Mouse (Mus musculus) olfactory bulb, adult 2 months (tissue): ENCODE data around the gene 4933427D14Rik. TPM values are rescaled to one million over a fixed set of nuclear protein-coding genes. Genes with fewer than 3 reads are reported as not detected.
A peak's percentile ranks its signal among the peaks of the same experiment; 100 is the strongest.

Source experiments
- H3K27ac ChIP-seq: fragments of 200-500 bp; 2 replicates; pipeline ENCODE4 v1.5.1; 2012; ENCODE audit warnings: low read depth, low read length; ENCODE audit not compliant: insufficient read depth
- H3K4me1 ChIP-seq: fragments of 200-500 bp; 2 replicates; pipeline ENCODE4 v1.6.1; 2012; ENCODE audit warnings: low read length; ENCODE audit not compliant: control insufficient read depth, insufficient read depth
- H3K4me3 ChIP-seq: fragments of 200-500 bp; 2 replicates; pipeline ENCODE4 v1.5.1; 2012; ENCODE audit warnings: mild to moderate bottlenecking, low read depth, low read length, moderate library complexity; ENCODE audit not compliant: insufficient read depth
- CTCF ChIP-seq: fragments of 200-500 bp; IDR thresholded peaks from 2 replicates; pipeline ENCODE4 v1.5.1; 2012; ENCODE audit warnings: low read depth, mild to moderate bottlenecking, low read length, moderate library complexity; ENCODE audit not compliant: insufficient read depth
- POLR2A ChIP-seq: fragments of 200-500 bp; IDR thresholded peaks from 2 replicates; pipeline ENCODE4 v1.6.1; 2012; ENCODE audit warnings: mild to moderate bottlenecking, low read depth, low read length, moderate library complexity; ENCODE audit not compliant: insufficient read depth
- WGBS: fragments of 180-500 bp; shearing (Covaris S2); methylation state at CpG from one replicate; pipeline ENCODE4 v1.1.7; 2018; 5-methylcytosine and 5-hydroxymethylcytosine counted together
- polyA plus RNA-seq: library from polyadenylated mRNA; stranded (reverse); fragments of >200 nt; gene quantifications from 2 replicates; pipeline ENCODE4 v1.2.4, GENCODE M21; 2012; ENCODE audit warnings: low replicate concordance; ENCODE audit not compliant: missing spikeins, insufficient read depth, insufficient read length

4933427D14Rik gene
- polyA plus RNA-seq, 1 experiment: not detected

- WGBS: 92% methylated on average over 6 of the region's 6 CpGs
- Histone ChIP-seq H3K4me1 (peaks cover 11% of the 10 kb centered on the region), H3K4me3 (no peak overlapping the region), H3K27ac (no peak overlapping the region; the same call in 1 of the 2 replicates)
- no peak for TF ChIP-seq CTCF
- TF ChIP-seq POLR2A: no peak
These were observed 19.6 kb upstream of the 4933427D14Rik start for GRCm38 (mm10) chr11:72226901-72227300.

- Histone ChIP-seq H3K4me1 (peaks cover 11% of the 10 kb centered on the region), H3K4me3 (no peak overlapping the region), H3K27ac (0 out of 2 replicates have a peak overlapping the region, but pooled peaks have one; percentile 3)
- no peak for TF ChIP-seq CTCF
- TF ChIP-seq POLR2A: no peak
- 58% methylated on average over 10 of the region's 10 CpGs for WGBS
These were observed 18.9 kb upstream of the 4933427D14Rik start for GRCm38 (mm10) chr11:72226020-72226791.

- Histone ChIP-seq H3K4me3 (no peak overlapping the region), H3K27ac (no peak overlapping the region), H3K4me1 (peaks cover 8% of the 10 kb centered on the region; the same call in 1 of the 2 replicates)
- TF ChIP-seq CTCF (peak; percentile 74), POLR2A (no peak)
- 15% methylated on average over 5 of the region's 5 CpGs for WGBS
These were observed 17.6 kb upstream of the 4933427D14Rik start for GRCm38 (mm10) chr11:72224865-72225264.

GRCm38 (mm10) chr11:72223414-72223813 is 16.2 kb upstream of the 4933427D14Rik start:
- TF ChIP-seq POLR2A: no peak
- TF ChIP-seq CTCF: no peak
- 90% methylated on average over 4 of the region's 4 CpGs for WGBS

GRCm38 (mm10) chr11:72221278-72221677 is 14.0 kb upstream of the 4933427D14Rik start:
- no peak overlapping the region for H3K27ac ChIP-seq
- H3K4me3 ChIP-seq: no peak overlapping the region
- H3K4me1 ChIP-seq: peaks cover 3% of the 10 kb centered on the region; the same call in 1 of the 2 replicates
- 17% methylated on average over 6 of the region's 6 CpGs for WGBS
- no peak for TF ChIP-seq POLR2A
- TF ChIP-seq CTCF: 0 out of 2 replicates have a peak, but pooled peaks have one; percentile 42

More at GRCm38 (mm10) chr11:72223414-72223813, 16.2 kb upstream of the 4933427D14Rik start:
- H3K4me1 ChIP-seq: peaks cover 8% of the 10 kb centered on the region; the same call in 1 of the 2 replicates
- H3K4me3 ChIP-seq: no peak overlapping the region
- H3K27ac ChIP-seq: no peak overlapping the region

- no peak overlapping the region for H3K4me3 ChIP-seq
- no peak overlapping the region for H3K27ac ChIP-seq
- TF ChIP-seq CTCF (no peak), POLR2A (no peak)
- H3K4me1 ChIP-seq: peaks cover 9% of the 10 kb centered on the region; the same call in 1 of the 2 replicates
- WGBS: 48% methylated on average over 5 of the region's 5 CpGs
These were observed 9.9 kb upstream of the 4933427D14Rik start for GRCm38 (mm10) chr11:72217116-72217515.

GRCm38 (mm10) chr11:72215410-72215797 is 8.1 kb upstream of the 4933427D14Rik start, which contains the start of gene Med31:
Gene Med31, minus strand, starts transcription at chr11:72215592.
- TF ChIP-seq POLR2A: no peak; the same call in 1 of the 2 replicates
- TF ChIP-seq CTCF: no peak
- Histone ChIP-seq H3K4me1 (peaks cover 9% of the 10 kb centered on the region; the same call in 1 of the 2 replicates), H3K4me3 (peak within 1 kb of the TSS; percentile 66), H3K27ac (peak within 1 kb of the TSS; percentile 70)
- under 1% methylated on average over 29 of the region's 29 CpGs for WGBS

GRCm38 (mm10) chr11:72214591-72215409 is 7.5 kb upstream of the 4933427D14Rik start:
- TF ChIP-seq CTCF: no peak
- TF ChIP-seq POLR2A: peak; percentile 45; the same call in 1 of the 2 replicates
- Histone ChIP-seq H3K4me1 (peaks cover 9% of the 10 kb centered on the region; the same call in 1 of the 2 replicates), H3K4me3 (peak overlapping the region; percentile 66), H3K27ac (peak overlapping the region; percentile 70)
- whole genome bisulfite sequencing: under 1% methylated on average over 51 of the region's 51 CpGs

GRCm38 (mm10) chr11:72207834-72208377 is 647 bp upstream of the 4933427D14Rik start:
- peak overlapping the region; percentile 94 for H3K4me3 ChIP-seq
- 10% methylated on average over 17 of the region's 17 CpGs for WGBS
- no peak overlapping the region for H3K27ac ChIP-seq
- peaks cover 24% of the 10 kb centered on the region for H3K4me1 ChIP-seq
- TF ChIP-seq CTCF: no peak
- no peak for TF ChIP-seq POLR2A
